Mouse (Mus musculus): ENCODE data around the gene 9130213A22Rik. TPM values are rescaled to one million over a fixed set of nuclear protein-coding genes. Genes with fewer than 3 reads are reported as not detected.

9130213A22Rik gene
- total and polyA plus RNA-seq, 3 experiments, result 0.08 to 0.26 TPM; not detected in 1

GRCm38 (mm10) chr11:69090367-69090766, 32.0 kb downstream of the 9130213A22Rik start:
- no peaks in the 10 kb centered on the region for H3K9me3 ChIP-seq (replicated peaks; ENCODE audit: insufficient read depth, low read length)
- TF ChIP-seq BHLHE40 (IDR thresholded peaks at IDR 0.05; ENCODE audit: borderline replicate concordance, low read depth, low read length), result no peak
- no peak for TF ChIP-seq USF2 (IDR thresholded peaks at IDR 0.05; ENCODE audit: borderline replicate concordance in 1 of 2, insufficient read depth in 1 of 2, low read depth in 1 of 2, low read length in 2 of 2)
- no peak for TF ChIP-seq NELFE (IDR thresholded peaks at IDR 0.05; ENCODE audit: low read depth, low read length)
- no peak for TF ChIP-seq EP300 (IDR thresholded peaks at IDR 0.05; ENCODE audit: low read depth in 1 of 2, low read length in 2 of 2)
- no peak for TF ChIP-seq CTCF (IDR thresholded peaks at IDR 0.05 in 2 of 3, conservative IDR thresholded peaks at IDR 0.05 in 1 of 3; ENCODE audit: control insufficient read depth in 1 of 3, insufficient read depth in 1 of 3, low read depth in 2 of 3, low read length in 3 of 3, poor library complexity in 1 of 3, severe bottlenecking in 1 of 3)
- no peak for TF ChIP-seq POLR2AphosphoS2 (IDR thresholded peaks at IDR 0.05; ENCODE audit: low read length)
- TF ChIP-seq MAZ (IDR thresholded peaks at IDR 0.05; ENCODE audit: low read depth, low read length), result no peak
- no peak for TF ChIP-seq ZNF384 (IDR thresholded peaks at IDR 0.05; ENCODE audit: low read depth, low read length)
- no peak for TF ChIP-seq ZMIZ1 (IDR thresholded peaks at IDR 0.05; ENCODE audit: low read depth, low read length)
- no peak for TF ChIP-seq GABPA (IDR thresholded peaks at IDR 0.05; ENCODE audit: low read depth, low read length)
- no peak for TF ChIP-seq GATA1 (IDR thresholded peaks at IDR 0.05; ENCODE audit: low read depth, low read length)
- no peak for TF ChIP-seq MEF2A (IDR thresholded peaks at IDR 0.05; ENCODE audit: extremely low read depth, insufficient replicate concordance, low read depth, low read length, poor library complexity, severe bottlenecking)
- TF ChIP-seq SIN3A (IDR thresholded peaks at IDR 0.05; ENCODE audit: low read length), result no peak
- no peak for TF ChIP-seq ELF1 (IDR thresholded peaks at IDR 0.05; ENCODE audit: low read depth, low read length)
- no peak for TF ChIP-seq RAD21 (IDR thresholded peaks at IDR 0.05; ENCODE audit: low read depth, low read length)
- TF ChIP-seq TCF12 (IDR thresholded peaks at IDR 0.05; ENCODE audit: low read depth, low read length), result no peak
- no peak for TF ChIP-seq USF1 (IDR thresholded peaks at IDR 0.05; ENCODE audit: low read depth, low read length)
- no peak for TF ChIP-seq UBTF (IDR thresholded peaks at IDR 0.05; ENCODE audit: borderline replicate concordance, insufficient read depth, low read depth, low read length)
- no peak for TF ChIP-seq TBP (IDR thresholded peaks at IDR 0.05; ENCODE audit: low read depth, low read length)
- no peak for TF ChIP-seq SMC3 (IDR thresholded peaks at IDR 0.05; ENCODE audit: low read depth, low read length)

More at GRCm38 (mm10) chr11:69090367-69090766, 32.0 kb downstream of the 9130213A22Rik start:
- no peak overlapping the region for H3K27ac ChIP-seq (ENCODE audit: control insufficient read depth, low read depth, low read length)
- H3K27me3 ChIP-seq (ENCODE audit: control insufficient read depth in 1 of 2, insufficient read depth in 2 of 2, low read length in 2 of 2), result no peaks in the 10 kb centered on the region
- H3K9ac ChIP-seq (ENCODE audit: control insufficient read depth, low read depth, low read length, poor library complexity, severe bottlenecking), result no peak overlapping the region
- DNase-seq (ENCODE audit: low read depth, low spot score), result no peak
- peaks cover 6 to 7% of the 10 kb centered on the region in 2 experiments for H3K36me3 ChIP-seq (ENCODE audit: control insufficient read depth in 1 of 2, insufficient read depth in 2 of 2, low read length in 2 of 2)
- H3K4me3 ChIP-seq (ENCODE audit: control insufficient read depth in 1 of 2, insufficient read depth in 1 of 2, low read depth in 2 of 2, low read length in 2 of 2), result no peak overlapping the region
- peaks cover 17% of the 10 kb centered on the region for H3K79me2 ChIP-seq (ENCODE audit: control insufficient read depth, insufficient read depth, low read length, poor library complexity)
- peaks cover 3 to 16% of the 10 kb centered on the region in 2 experiments; a peak in 3 of 4 replicates for H3K4me1 ChIP-seq (ENCODE audit: control insufficient read depth in 1 of 2, insufficient read depth in 2 of 2, low read length in 2 of 2)

Data from MEL (cell line).